28 mouse cellular contexts compared by ENCODE assay signal in genomic region chr13:120015348-120016007, GRCm38 (mm10). TPM values are rescaled to one million over a fixed set of nuclear protein-coding genes. Genes with fewer than 3 reads are reported as not detected.
A peak's percentile ranks its signal among the peaks of the same experiment; 100 is the strongest.
DNase-seq lines count a peak whose midpoint lies in the region; ATAC-seq lines count a peak whose summit lies in the region.
"Not testable (repeated sequence)": the region's sequence is repeated elsewhere in the genome, so short reads cannot be mapped to it uniquely, and the experiment has no call there.
"Had no signal": no experiment of that assay in that cellular context is flagged by ENCODE, and none has a peak within 500 bp of the region (broad histone marks: within the 10 kb centered on the region; RNA-seq: fewer than 3 reads in every experiment).

No protein-coding gene starts in this region.

- not testable (repeated sequence) for H3K27ac ChIP-seq in embryonic facial prominence, embryonic 10.5 days (replicated peaks); forebrain, embryonic 14.5 days (ENCODE audit: low read depth, low read length); hindbrain, embryonic 11.5 days (ENCODE audit: low read depth, low read length); intestine, embryonic 15.5 days; limb, embryonic 15.5 days

- not testable (repeated sequence) for H3K4me3 ChIP-seq in embryonic facial prominence, embryonic 10.5 days; forebrain, embryonic 14.5 days (ENCODE audit: low read depth, low read length); hindbrain, embryonic 11.5 days (ENCODE audit: low read depth, low read length); intestine, embryonic 15.5 days (replicated peaks); limb, embryonic 15.5 days

- not testable (repeated sequence) for H3K36me3 ChIP-seq in embryonic facial prominence, embryonic 10.5 days (replicated peaks); forebrain, embryonic 14.5 days (ENCODE audit: control insufficient read depth, insufficient read depth, low read length); hindbrain, embryonic 11.5 days (ENCODE audit: control insufficient read depth, insufficient read depth, low read length); intestine, embryonic 15.5 days; limb, embryonic 15.5 days

- peak; percentile 6 for DNase-seq in embryonic facial prominence, embryonic 10.5 days (ENCODE audit: low spot score)
- not testable (repeated sequence) for DNase-seq in forebrain, embryonic 14.5 days (ENCODE audit: low spot score); hindbrain, embryonic 11.5 days (ENCODE audit: low spot score)

- not testable (repeated sequence) for H3K4me2 ChIP-seq in forebrain, embryonic 14.5 days (ENCODE audit: low read length); hindbrain, embryonic 11.5 days (replicated peaks; ENCODE audit: low read depth, low read length); intestine, embryonic 15.5 days (replicated peaks); limb, embryonic 15.5 days

- ATAC-seq in forebrain, embryonic 14.5 days = peak; percentile 23; the same call in 1 of the 2 replicates
- ATAC-seq in hindbrain, embryonic 11.5 days (ENCODE audit: low FRiP score) = peak; percentile 56
- 0 out of 2 replicates have a peak, but pooled peaks have one; percentile 8 for ATAC-seq in intestine, embryonic 15.5 days
- ATAC-seq in limb, embryonic 15.5 days (ENCODE audit: insufficient number of reproducible peaks, low FRiP score, low TSS enrichment, low read depth) = 0 out of 2 replicates have a peak, but pooled peaks have one; percentile 40
- ATAC-seq in megakaryocyte progenitor cell, adult 5-6 weeks (replicated peaks; ENCODE audit: poor library complexity) = peak; percentile 70
- ATAC-seq in monocyte, adult 5-6 weeks (replicated peaks; ENCODE audit: insufficient number of reproducible peaks, low FRiP score, low TSS enrichment, poor library complexity, severe bottlenecking) = peak; percentile 53

- not testable (repeated sequence) for H3K4me1 ChIP-seq in embryonic facial prominence, embryonic 10.5 days; forebrain, embryonic 14.5 days (ENCODE audit: control insufficient read depth, insufficient read depth, low read length); hindbrain, embryonic 11.5 days (replicated peaks; ENCODE audit: control insufficient read depth, insufficient read depth, low read length); intestine, embryonic 15.5 days (replicated peaks); limb, embryonic 15.5 days

- not testable (repeated sequence) for H3K9ac ChIP-seq in forebrain, embryonic 14.5 days (ENCODE audit: low read length); hindbrain, embryonic 11.5 days (ENCODE audit: low read depth, low read length); intestine, embryonic 15.5 days; limb, embryonic 15.5 days

- WGBS in embryonic facial prominence, embryonic 10.5 days = 1% methylated on average over 13 of the region's 32 CpGs
- WGBS in forebrain, embryonic 14.5 days = under 1% methylated on average over 9 of the region's 32 CpGs
- 2% methylated on average over 6 of the region's 32 CpGs for WGBS in hindbrain, embryonic 11.5 days
- 3% methylated on average over 17 of the region's 32 CpGs for WGBS in intestine, embryonic 15.5 days
- 6% methylated on average over 6 of the region's 32 CpGs for WGBS in limb, embryonic 15.5 days

- H3K9me3 ChIP-seq in embryonic facial prominence, embryonic 10.5 days; forebrain, embryonic 14.5 days (replicated peaks; ENCODE audit: control insufficient read depth, low read length); hindbrain, embryonic 11.5 days (ENCODE audit: control insufficient read depth, low read length); intestine, embryonic 15.5 days; limb, embryonic 15.5 days: not testable (repeated sequence)

- peaks cover 16% of the 10 kb centered on the region for H3K27me3 ChIP-seq in embryonic facial prominence, embryonic 10.5 days (replicated peaks; ENCODE audit: low read depth, poor library complexity, severe bottlenecking)
- not testable (repeated sequence) for H3K27me3 ChIP-seq in forebrain, embryonic 14.5 days (replicated peaks; ENCODE audit: control insufficient read depth, insufficient read depth, low read length); hindbrain, embryonic 11.5 days (ENCODE audit: control insufficient read depth, insufficient read depth, low read length); intestine, embryonic 15.5 days (replicated peaks); limb, embryonic 15.5 days

RNA-seq across cellular contexts. Expression of gene Gm36079, which starts 11.3 kb away (rescaled TPM):
- polyA plus RNA-seq in embryonic facial prominence, embryonic 10.5 days (2016; fragmentation: Nextera tagmentation; extraction: Ambion mirVana) = not detected in 2 replicates
- not detected in 2 replicates for polyA plus RNA-seq in forebrain, embryonic 14.5 days (2014; fragmentation: Nextera tagmentation; extraction: Ambion mirVana)
- not detected in 2 replicates for polyA plus RNA-seq in hindbrain, embryonic 11.5 days (2014; fragmentation: Nextera tagmentation; extraction: Ambion mirVana)
- not detected in 2 replicates for polyA plus RNA-seq in intestine, embryonic 15.5 days (2015; fragmentation: Nextera tagmentation; extraction: Ambion mirVana)
- not detected in 2 replicates for polyA plus RNA-seq in limb, embryonic 15.5 days (2015; fragmentation: Nextera tagmentation; extraction: Ambion mirVana)
- 3.7 TPM in 1 of 2 replicates, not detected in the other for total RNA-seq in megakaryocyte progenitor cell, adult 5-6 weeks (2015)
- total RNA-seq in megakaryocyte progenitor cell, adult 5-6 weeks (2017) = not detected in 2 replicates
- total RNA-seq in monocyte, adult 5-6 weeks (2017) = 4.4 TPM in 1 of 3 replicates, not detected in the others
- total RNA-seq: adrenal gland, adult 2 months; adrenal gland, postnatal 4 days; CH12.LX; forebrain, postnatal 0 days; gastrocnemius, postnatal 14 days; heart, adult 18-20 months; heart, postnatal 25 days; layer of hippocampus, adult 18-20 months; layer of hippocampus, postnatal 14 days; left cerebral cortex, adult 8-10 months; left cerebral cortex, postnatal 4 days had no signal
- polyA plus RNA-seq: cortical plate, adult 2 months; embryonic facial prominence, embryonic 12.5 days; forebrain, postnatal 0 days; G1E; heart, embryonic 12.5 days; liver, embryonic 13.5 days; lung, embryonic 14.5 days; midbrain, embryonic 10.5 days; neural tube, embryonic 15.5 days; Patski; stomach, embryonic 16.5 days had no signal

RNA-seq across cellular contexts. Expression of gene Gm21188, which starts 36.5 kb away (rescaled TPM):
- not detected in 2 replicates for polyA plus RNA-seq in embryonic facial prominence, embryonic 10.5 days (2016; fragmentation: Nextera tagmentation; extraction: Ambion mirVana)
- not detected in 2 replicates for polyA plus RNA-seq in forebrain, embryonic 14.5 days (2014; fragmentation: Nextera tagmentation; extraction: Ambion mirVana)
- polyA plus RNA-seq in hindbrain, embryonic 11.5 days (2014; fragmentation: Nextera tagmentation; extraction: Ambion mirVana) = not detected in 2 replicates
- 0.16 TPM in 1 of 2 replicates, not detected in the other for polyA plus RNA-seq in intestine, embryonic 15.5 days (2015; fragmentation: Nextera tagmentation; extraction: Ambion mirVana)
- polyA plus RNA-seq in limb, embryonic 15.5 days (2015; fragmentation: Nextera tagmentation; extraction: Ambion mirVana) = 0.23 TPM in 1 of 2 replicates, not detected in the other
- total RNA-seq in megakaryocyte progenitor cell, adult 5-6 weeks (2015) = 70.2 and 71.3 TPM in 2 replicates
- total RNA-seq in megakaryocyte progenitor cell, adult 5-6 weeks (2017) = 34.4 and 35.7 TPM in 2 replicates
- total RNA-seq in monocyte, adult 5-6 weeks (2017) = 136 to 183 TPM (median 179 TPM) in 3 replicates
- total RNA-seq: adrenal gland, adult 2 months; forebrain, postnatal 0 days; layer of hippocampus, postnatal 14 days; left cerebral cortex, adult 8-10 months; left cerebral cortex, postnatal 4 days had no signal
- polyA plus RNA-seq: adrenal gland, adult 2 months; cortical plate, adult 2 months; embryonic facial prominence, embryonic 12.5 days; forebrain, postnatal 0 days; heart, embryonic 12.5 days; lung, embryonic 14.5 days; midbrain, embryonic 10.5 days; neural tube, embryonic 15.5 days had no signal

Comparison
In these comparisons a context has a peak if more than half of its experiments do, and no peak if none do; other contexts are left out.
1. ATAC-seq: peak in every context shown above with its lines; median percentile 70 in megakaryocyte progenitor cell, adult 5-6 weeks; 56 in hindbrain, embryonic 11.5 days; 53 in monocyte, adult 5-6 weeks; 40 in limb, embryonic 15.5 days; 23 in forebrain, embryonic 14.5 days; 8 in intestine, embryonic 15.5 days.